Mouse (Mus musculus) left cerebral cortex, postnatal 10 days (tissue): ENCODE data around the gene Sh3pxd2a. TPM values are rescaled to one million over a fixed set of nuclear protein-coding genes. Genes with fewer than 3 reads are reported as not detected.

Source experiments
- DNase-seq, 2 experiments: peaks; one replicate each; pipeline ENCODE4 v3.0.0; 2021 to 2022; ENCODE audit warnings: low spot score in 2 of 2, mixed read lengths in 1 of 2; ENCODE audit errors: extremely low spot score in 1 of 2
- intact Hi-C: fragments of 180-260 bp; cut with DNase I; formaldehyde crosslinking; loops from one replicate; pipeline ENCODE4 v1.15.1; 2025
- total RNA-seq, 2 experiments: library from RNA; stranded (reverse); gene quantifications; 2 replicates each; pipeline ENCODE4 v1.2.3; 2021

Gene Sh3pxd2a
- total RNA-seq, 2 experiments from 2014 or later = 22.8 to 23.4 TPM

GRCm38 (mm10) chr19:47461386-47461785 lies 2.8 kb downstream of the Sh3pxd2a start:
- intact Hi-C loops = no loop called here
- no peak for DNase-seq

GRCm38 (mm10) chr19:47460120-47460960 lies 3.9 kb downstream of the Sh3pxd2a start:
- no peak for DNase-seq
- intact Hi-C loops = no loop called here

GRCm38 (mm10) chr19:47459214-47459613 lies 5.0 kb downstream of the Sh3pxd2a start:
- intact Hi-C loops = no loop called here
- no peak for DNase-seq

- intact Hi-C loops = no loop called here
- no peak for DNase-seq
These were observed 5.6 kb downstream of the Sh3pxd2a start for GRCm38 (mm10) chr19:47458504-47459161.

- no peak for DNase-seq
- intact Hi-C loops = no loop called here
These were observed 6.3 kb downstream of the Sh3pxd2a start for GRCm38 (mm10) chr19:47457711-47458503.

- DNase-seq = no peak
- intact Hi-C loops = no loop called here
These were observed 8.2 kb downstream of the Sh3pxd2a start for GRCm38 (mm10) chr19:47456021-47456420.

- intact Hi-C loops = no loop called here
- no peak for DNase-seq
These were observed 9.0 kb downstream of the Sh3pxd2a start for GRCm38 (mm10) chr19:47455001-47455755.

GRCm38 (mm10) chr19:47454167-47455000 lies 9.8 kb downstream of the Sh3pxd2a start:
- intact Hi-C loops = no loop called here

GRCm38 (mm10) chr19:47453352-47453751 lies 10.8 kb downstream of the Sh3pxd2a start:
- intact Hi-C loops = no loop called here
- no peak for DNase-seq

More at GRCm38 (mm10) chr19:47454167-47455000, 9.8 kb downstream of the Sh3pxd2a start:
- DNase-seq = no peak

GRCm38 (mm10) chr19:47452682-47453081 lies 11.5 kb downstream of the Sh3pxd2a start:
- intact Hi-C loops = no loop called here
- no peak for DNase-seq

- DNase-seq = no peak
- intact Hi-C loops = no loop called here
These were observed 12.0 kb downstream of the Sh3pxd2a start for GRCm38 (mm10) chr19:47452211-47452610.

GRCm38 (mm10) chr19:47451476-47452113 lies 12.6 kb downstream of the Sh3pxd2a start:
- no peak for DNase-seq
- intact Hi-C loops = no loop called here

GRCm38 (mm10) chr19:47450261-47451137 lies 13.7 kb downstream of the Sh3pxd2a start:
- no peak for DNase-seq
- intact Hi-C loops = no loop called here

- intact Hi-C loops = no loop called here
- DNase-seq = no peak
These were observed 14.5 kb downstream of the Sh3pxd2a start for GRCm38 (mm10) chr19:47449513-47450227.

- intact Hi-C loops = no loop called here
- no peak for DNase-seq
These were observed 15.5 kb downstream of the Sh3pxd2a start for GRCm38 (mm10) chr19:47448618-47449151.
